Mouse (Mus musculus) CH12.LX (cell line): ENCODE results near the gene Triobp.

Experiments
- CHD2 ChIP-seq: IDR thresholded peaks from 2 replicates; pipeline ENCODE4 v1.6.1; 2011; ENCODE audit warnings: low read length, improper control_type of control experiment
- CTCF ChIP-seq, 2 experiments: IDR thresholded peaks in 1 of 2; conservative IDR thresholded peaks in 1 of 2; 2 replicates each; pipeline ENCODE4 v1.5.1; 2011 to 2012; ENCODE audit warnings: low read depth in 2 of 2, low read length in 2 of 2, improper control_type of control experiment in 1 of 2, inconsistent platforms in 1 of 2, mild to moderate bottlenecking in 1 of 2, moderate library complexity in 1 of 2
- E2F4 ChIP-seq: IDR thresholded peaks from 2 replicates; pipeline ENCODE4 v1.6.1; 2011; ENCODE audit warnings: low read depth, low read length, improper control_type of control experiment; ENCODE audit not compliant: insufficient replicate concordance
- ELF1 ChIP-seq: IDR thresholded peaks from 2 replicates; pipeline ENCODE4 v1.6.1; 2014; ENCODE audit warnings: low read depth, mild to moderate bottlenecking, inconsistent platforms, low read length, improper control_type of control experiment
- HCFC1 ChIP-seq: IDR thresholded peaks from 2 replicates; pipeline ENCODE4 v1.6.1; 2012; ENCODE audit warnings: low read depth, mild to moderate bottlenecking, inconsistent platforms, low read length, improper control_type of control experiment
- KAT2A ChIP-seq: IDR thresholded peaks from 2 replicates; pipeline ENCODE4 v1.6.1; 2012; ENCODE audit warnings: low read length, improper control_type of control experiment, inconsistent platforms; ENCODE audit not compliant: insufficient replicate concordance
- POLR2A ChIP-seq: IDR thresholded peaks from 2 replicates; pipeline ENCODE4 v1.6.1; 2011; ENCODE audit warnings: low read depth, mild to moderate bottlenecking, improper control_type of control experiment, low read length
- POLR2AphosphoS2 ChIP-seq: IDR thresholded peaks from 2 replicates; pipeline ENCODE4 v1.6.1; 2011; ENCODE audit warnings: low read depth, low read length, improper control_type of control experiment
- RCOR1 ChIP-seq: conservative IDR thresholded peaks from 2 replicates; pipeline ENCODE4 v1.6.1; 2012; ENCODE audit warnings: low read depth, mild to moderate bottlenecking, inconsistent platforms, low read length, improper control_type of control experiment
- USF1 ChIP-seq: IDR thresholded peaks from 2 replicates; pipeline ENCODE4 v1.6.1; 2014; ENCODE audit warnings: low read depth, mild to moderate bottlenecking, inconsistent platforms, low read length, improper control_type of control experiment
- ZKSCAN1 ChIP-seq: IDR thresholded peaks from 2 replicates; pipeline ENCODE4 v1.6.1; 2012; ENCODE audit warnings: low read depth, inconsistent platforms, low read length, improper control_type of control experiment, borderline replicate concordance

DNA sequence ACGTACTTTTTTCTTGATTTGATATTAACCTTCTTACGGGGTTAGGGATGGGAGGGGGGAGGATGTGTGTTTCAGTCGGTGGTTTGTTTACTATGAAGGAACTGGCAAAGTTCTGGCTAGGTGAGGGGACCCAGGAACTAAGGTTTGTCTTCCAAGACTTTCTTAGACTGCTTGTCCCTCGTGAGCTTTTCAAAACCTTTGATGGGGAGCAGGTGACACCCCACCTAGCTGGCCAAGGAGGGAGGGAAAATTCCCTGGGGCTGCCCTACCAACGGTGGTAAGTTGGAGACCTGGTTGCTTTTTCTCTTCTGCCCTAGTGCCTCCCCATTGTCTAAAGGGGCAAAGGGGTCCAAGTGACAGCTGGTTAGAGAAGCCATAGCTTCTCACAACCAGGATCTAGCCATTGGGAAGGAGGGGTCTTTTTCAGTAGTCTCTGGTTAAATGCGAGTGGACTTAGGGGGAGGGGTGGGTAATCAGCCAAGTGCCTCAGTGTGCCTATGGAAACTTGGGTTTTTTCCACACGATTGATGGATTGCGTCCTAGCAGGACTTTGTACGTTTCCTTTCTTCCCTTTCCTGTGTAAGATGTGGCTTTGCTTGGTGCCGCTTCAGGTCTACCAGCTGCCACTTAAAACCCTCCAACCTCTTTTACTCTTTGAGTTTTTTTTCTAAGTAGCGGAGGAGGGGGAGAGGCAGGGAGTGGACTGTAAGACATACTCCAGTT, 82.2 kb downstream of the Triobp start:
- no peak for TF ChIP-seq HCFC1
- TF ChIP-seq POLR2A: peak; percentile 39
- no peak for TF ChIP-seq CTCF (conservative IDR thresholded peaks at IDR 0.05 in 1 of 2, IDR thresholded peaks at IDR 0.05 in 1 of 2; ENCODE audit: low read depth in 2 of 2, low read length in 2 of 2)
- TF ChIP-seq CHD2: 0 out of 2 replicates have a peak, but pooled peaks have one; percentile 12
- TF ChIP-seq E2F4: no peak
- no peak for TF ChIP-seq ZKSCAN1
- TF ChIP-seq POLR2AphosphoS2: no peak; the same call in 1 of the 2 replicates
- no peak for TF ChIP-seq USF1
- TF ChIP-seq RCOR1: no peak
- TF ChIP-seq ELF1: no peak
- no peak for TF ChIP-seq KAT2A
